Mouse (Mus musculus): ENCODE data around the gene Dgkg.

The Dgkg gene

DNA sequence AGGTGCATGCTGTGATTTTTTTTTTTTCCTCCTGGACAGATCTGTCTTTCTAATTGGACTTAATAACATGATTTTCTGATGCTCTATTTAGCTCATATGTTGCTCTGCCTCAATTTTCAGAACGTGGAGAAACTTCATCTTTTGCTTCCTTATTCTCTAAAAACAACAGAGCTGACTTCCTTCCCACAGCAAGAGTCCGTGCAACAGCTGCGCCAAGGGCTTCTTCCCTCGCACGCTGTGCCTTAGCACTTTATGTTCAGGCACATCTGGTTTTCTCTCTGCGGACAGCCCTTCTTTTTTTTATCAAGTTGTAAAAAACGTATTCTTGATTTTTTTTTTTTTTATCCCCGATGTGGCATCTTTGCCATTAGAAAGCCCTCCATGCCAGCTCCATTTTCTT, 111.2 kb downstream of the Dgkg start:
- no peak for DNase-seq (ENCODE audit: low spot score)

DNA sequence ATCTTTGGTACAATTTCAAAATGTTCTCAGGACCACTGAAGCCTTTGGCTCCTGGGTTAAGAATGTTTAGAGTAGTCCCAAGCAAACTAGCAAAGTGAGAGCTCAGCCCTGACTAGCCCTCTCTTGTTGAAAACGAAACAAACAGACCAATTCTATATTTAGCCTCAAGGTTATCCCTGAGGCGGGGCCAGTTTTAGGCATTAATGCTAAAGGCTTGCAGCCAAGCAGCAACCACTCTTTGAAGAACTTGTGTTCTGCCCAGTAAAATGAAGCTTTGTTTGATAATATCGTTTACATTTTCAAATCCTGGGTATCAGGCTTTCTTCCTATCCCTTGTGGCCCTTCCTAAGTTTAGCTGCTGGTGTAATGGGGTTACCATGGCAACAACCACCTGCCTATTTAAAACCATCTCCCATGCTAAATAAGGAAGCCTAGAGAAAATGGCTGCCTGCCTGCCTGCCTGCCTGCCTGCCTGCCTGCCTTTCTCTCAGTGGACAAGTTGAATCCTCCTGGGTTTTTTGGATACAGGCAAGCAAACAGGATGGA, 111.9 kb downstream of the Dgkg start:
- peak; percentile 80 for DNase-seq (ENCODE audit: low spot score)

DNA sequence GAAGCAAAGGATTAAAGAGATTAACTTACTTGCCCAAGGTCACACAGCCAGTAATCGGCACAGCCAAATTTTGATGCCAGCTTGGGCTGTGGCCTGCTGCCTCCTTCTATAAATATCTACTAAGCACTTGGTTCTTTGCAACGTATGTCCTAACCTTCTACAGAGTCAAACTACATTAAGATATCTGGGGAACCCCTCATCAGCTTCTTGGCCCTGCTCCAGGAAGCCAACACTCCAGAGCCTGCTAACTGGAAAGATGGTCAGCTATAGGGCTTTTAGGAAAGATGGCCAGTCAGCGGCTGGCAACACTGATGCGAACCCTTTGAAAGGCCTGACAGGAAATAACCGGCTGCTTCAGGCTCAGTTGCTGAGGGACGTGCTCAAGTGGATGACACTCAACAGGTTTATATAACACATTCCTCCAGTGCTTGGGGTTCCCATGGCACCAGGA, 114.3 kb downstream of the Dgkg start:
- DNase-seq (ENCODE audit: low spot score): no peak

DNA sequence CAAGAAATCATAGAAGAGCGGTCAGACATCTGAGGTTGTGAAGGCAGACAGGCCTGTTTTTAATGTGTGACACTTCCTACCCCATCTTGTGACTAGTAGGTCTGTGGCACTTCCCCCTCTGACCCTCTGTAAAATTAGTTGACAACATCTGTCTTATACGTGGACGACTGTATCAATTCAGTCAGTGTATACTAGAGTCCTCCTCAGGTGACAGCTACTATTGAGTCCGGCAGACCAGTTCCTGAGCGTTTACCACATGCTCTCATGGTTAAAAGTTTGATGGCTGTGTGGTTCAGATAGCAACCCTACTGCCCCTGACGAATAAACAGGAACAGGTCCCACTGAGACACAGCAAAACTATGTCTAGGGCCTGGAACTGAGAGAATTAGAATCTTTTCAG, 117.7 kb downstream of the Dgkg start:
- DNase-seq (ENCODE audit: low spot score): no peak

DNA sequence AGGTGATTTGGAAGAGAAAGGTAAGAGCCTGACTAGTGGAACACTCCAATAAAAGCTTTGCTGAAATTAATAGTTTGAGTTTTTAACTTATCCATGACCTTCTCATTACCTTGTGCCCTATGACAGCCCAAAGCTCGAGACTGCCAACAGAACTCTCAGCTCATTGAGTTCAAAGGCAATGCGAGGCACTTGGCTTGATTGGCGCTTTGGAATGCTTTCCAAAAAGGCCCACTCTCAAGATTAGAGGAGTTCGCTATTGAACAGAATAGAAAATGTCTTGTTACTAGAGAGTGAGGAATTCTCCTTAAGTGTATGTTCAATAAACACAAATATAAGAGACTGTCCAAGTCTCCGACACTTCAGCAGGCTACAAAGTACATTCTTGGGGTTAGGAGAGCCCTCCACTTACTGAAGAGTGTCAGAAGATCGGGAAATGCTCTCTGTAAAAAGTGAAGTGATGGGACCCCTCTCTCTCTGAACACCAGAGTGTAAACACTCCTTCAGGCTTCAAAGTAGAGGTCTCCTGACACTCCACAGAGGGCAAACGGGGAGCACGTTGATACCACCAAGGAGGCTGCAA, 120.3 kb downstream of the Dgkg start:
- no peak for DNase-seq (ENCODE audit: low spot score)

DNA sequence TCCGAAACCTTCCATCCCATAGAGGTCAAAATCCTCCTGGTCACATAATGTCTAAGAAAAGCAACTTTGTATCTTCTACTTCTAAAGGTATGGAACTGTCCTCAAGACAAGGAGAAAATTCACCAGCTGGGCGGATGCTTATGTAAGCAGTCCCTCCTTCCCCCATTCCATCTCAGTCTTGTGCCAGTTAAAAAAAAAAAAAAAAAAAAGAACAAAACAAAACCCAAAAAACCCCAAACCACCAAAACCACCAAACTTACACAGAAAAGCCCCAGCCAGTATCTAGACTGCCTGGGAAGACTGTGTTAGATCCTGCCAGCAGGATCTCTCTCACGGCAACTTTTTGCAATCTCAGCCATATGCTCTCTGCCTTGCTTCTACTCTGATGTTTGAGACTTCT, 123.9 kb downstream of the Dgkg start:
- no peak for DNase-seq (ENCODE audit: low spot score)

DNA sequence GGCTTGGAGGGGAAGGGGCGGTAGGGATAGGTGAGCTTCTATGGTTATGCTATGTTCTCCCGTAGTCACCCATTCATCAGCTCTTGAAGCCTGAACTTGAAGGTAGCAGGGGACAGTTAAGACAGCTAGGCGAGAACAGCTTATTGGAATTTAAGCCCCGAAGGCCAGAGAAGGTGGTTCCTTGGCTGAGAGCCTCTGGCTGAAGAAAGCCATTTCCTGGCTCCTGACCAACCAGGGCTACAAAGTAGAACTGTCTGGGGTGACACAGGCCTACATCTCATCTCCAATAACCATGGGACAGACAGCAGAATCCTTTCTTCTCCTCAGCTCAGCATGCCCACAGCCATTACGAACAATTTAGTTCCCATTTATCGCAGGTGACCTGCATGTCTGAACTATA, 125.2 kb downstream of the Dgkg start:
- no peak for DNase-seq (ENCODE audit: low spot score)

DNA sequence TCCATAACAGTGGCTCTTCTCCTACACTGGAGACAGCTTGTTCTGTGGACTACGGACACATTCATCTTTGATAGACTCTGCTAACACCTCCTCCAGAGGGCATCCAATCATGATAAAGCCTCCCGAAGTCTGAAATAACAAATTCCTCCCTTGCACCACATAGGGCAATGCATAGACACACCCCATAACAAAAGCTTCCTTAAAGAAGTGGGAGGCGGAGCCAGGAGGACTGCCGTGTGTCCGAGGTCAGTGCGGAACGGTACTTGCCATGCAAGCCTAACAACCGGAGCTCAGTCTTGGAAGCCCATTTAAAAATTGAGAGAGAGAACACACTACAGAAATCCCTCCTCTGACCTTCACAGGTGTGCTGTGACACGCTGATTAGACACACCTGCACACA, 126.0 kb downstream of the Dgkg start:
- DNase-seq (ENCODE audit: low spot score): no peak

DNA sequence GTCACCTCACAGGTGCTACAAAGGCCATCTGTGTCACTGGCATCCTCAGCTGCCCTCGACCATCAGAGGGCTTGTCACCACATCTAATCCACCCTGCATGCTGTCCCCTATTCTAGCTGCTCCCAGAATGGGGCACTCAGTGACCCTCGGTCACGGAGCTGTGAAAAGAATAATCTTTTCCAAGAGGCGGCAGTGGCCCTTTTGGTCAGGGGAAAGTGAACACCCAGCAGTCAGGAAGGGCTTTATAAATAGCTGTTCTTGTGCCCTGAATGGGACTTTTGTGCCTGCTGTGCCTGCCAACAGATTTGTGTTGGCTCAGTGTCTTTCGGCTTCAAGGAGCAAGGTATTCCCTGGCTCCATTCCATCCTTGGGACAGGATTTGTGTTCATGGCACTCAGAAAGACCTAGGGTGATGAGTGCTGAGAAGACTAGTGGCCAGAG, 129.5 kb downstream of the Dgkg start:
- DNase-seq (ENCODE audit: low spot score): no peak

DNA sequence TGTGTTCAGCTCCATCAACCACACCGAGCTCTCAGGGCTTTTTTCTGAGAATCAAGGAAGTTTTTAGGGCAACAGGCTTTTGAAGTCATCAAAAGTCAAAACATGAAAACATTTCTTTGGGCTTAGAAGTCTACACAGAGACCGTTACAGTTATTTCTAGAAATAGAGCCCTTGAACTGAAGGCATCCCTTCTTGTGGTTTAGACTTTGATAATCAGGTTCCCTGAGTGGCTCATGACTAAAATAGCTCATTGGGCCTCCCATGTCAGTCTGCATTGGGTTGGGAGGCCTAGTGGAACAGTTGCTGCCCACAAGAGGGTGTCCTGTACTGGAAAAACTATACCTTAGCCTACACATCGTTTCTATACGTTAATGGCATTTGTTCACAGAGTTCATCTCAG, 130.6 kb downstream of the Dgkg start:
- no peak for DNase-seq (ENCODE audit: low spot score)

DNA sequence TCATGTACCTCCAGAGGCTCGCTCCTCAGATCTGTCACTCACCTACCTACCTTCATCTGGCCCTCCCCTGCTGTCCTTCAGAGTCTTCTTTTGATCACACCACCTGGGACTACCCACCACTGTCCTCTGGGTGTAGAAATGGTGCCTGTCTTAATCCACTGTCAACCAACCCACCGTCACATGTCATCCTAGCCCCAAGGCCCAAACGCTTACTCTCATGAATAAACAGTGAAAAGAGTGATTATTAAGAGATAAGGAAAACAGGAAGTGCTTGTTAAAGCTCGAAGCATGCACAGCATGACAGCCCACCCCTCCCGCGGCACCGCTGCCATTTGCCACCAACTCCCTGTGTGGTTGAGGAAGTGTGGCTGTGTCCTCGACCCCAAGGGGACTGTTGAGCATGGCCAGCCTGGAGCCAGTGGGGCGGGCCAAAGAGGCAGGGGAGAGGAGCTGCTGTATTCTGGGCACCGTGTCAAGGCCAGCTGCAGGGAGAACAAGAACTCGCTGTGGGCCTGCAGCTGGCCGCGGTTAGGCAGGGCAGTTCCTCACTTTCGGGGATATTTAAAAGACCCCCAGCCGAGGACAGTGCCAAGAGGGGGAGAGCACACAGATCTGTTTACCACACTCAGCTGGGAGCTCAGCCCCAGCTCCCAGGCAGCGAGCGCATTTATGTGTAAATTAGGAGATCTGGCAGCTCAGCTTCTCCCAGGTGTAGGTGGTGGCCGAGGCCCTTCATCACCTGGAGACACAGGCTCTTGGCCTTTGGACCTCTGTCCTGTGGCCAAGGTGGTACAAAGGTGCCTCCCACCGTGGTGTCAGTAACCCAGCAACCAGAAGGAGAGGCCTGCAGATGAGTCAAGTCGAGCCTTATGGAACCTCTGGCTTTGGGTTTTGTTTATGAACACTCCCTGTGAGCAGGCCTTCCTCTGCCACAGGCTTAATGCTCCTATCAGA, 139.3 kb downstream of the Dgkg start:
- peak; percentile 80 for DNase-seq (ENCODE audit: low spot score)

DNA sequence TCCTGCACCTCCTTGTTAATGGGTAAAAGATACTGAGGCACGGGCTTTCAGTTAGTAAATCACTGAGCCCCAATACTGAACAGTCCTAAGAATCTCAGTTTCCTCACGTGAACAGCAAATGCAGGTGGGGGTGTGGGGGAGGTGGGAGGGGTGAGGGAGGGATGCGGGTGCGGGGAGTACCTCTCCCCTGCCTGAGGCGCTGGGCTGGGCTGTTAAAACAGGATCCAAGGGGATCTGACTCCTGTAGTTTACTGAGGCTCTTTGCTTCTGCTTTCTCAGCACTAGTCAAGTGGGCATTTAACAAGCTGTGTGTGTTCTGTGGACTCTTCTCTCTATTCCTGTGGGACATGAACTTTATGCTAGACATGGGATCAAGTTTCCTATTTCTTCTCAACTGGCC, 141.5 kb downstream of the Dgkg start:
- DNase-seq (ENCODE audit: low spot score): no peak

DNA sequence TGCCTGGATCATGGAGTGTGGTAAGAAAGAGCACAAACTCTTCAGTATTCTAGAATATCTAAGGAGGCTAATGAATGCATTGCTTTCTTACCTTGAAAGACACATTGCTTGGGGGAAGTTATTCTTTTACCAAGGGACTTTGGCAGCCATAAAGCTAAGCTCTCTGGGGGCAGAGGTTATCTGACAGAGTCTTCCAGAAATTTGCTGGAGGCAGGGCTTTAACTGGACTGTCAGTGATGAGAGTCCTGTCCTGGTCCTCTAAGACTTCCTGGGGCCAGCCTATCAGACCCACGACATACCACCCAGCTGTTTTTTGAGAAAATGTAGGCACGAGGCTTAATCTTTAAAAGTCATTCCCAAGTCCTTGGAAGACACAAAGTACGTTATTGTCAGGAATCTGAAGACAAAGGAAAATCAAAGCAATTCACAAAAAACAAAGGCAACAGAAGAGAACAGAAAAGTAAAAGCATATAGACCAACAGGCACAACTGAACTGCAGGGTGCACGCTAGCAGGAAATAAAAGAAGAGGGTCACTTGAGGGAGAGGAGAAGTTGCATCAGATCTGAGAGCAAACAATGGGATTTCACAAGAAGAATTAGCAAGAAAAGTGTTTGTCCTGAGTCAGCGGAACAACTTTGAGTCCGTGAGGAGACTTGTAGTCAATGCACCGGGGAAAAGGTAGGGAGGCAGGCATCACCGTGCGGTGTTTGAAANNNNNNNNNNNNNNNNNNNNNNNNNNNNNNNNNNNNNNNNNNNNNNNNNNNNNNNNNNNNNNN, 146.0 kb downstream of the Dgkg start:
- DNase-seq (ENCODE audit: low spot score): no peak

DNA sequence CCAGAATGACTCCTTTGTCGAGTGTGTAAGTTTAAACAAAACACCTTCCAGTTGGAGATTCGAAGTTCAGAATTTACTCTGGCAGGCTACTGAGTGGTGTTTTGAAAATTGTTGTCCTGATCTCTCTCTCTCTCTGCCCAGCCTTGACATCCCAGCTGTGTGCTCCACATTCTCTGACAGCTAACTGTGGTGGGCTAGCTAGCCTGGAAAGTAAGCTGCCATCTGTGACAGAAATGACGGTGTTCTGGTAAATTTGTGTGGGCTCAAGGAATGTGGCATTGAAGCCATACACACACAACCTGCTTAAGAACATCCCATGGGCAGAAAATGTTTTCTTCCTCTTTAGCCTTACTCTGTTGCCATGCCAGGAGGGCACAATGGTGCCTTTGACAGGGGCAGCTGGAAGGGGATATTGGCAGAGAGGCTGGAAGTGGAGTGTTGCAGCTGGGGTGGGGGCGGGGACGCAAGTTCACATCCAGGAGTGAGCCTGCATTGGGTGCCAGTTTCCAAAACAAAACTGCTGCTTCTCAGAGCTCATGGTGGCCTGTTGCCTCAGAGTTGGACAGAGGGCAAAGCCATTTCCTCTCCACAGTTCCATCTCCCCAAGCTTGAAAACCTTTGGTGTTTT, 148.0 kb downstream of the Dgkg start:
- DNase-seq (ENCODE audit: low spot score): peak; percentile 61

DNA sequence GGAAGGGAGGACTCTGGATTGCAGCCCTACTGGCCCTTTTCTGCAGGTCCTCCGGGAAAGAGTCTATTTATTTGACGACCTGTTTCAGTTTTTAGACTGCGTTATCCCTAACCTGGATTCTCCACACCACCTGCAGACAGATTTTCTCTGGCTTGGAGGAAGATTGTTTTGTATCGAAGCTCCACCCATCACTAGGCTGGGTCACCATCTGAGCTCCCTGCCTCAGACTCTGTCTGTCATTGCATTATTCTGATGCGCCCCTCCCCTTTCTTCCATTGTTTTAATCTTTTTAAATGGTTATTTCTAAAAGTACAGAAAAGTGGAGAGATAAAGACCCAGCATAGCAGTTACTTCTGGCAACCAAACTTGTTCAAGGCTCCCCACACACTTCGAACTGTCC, 151.4 kb downstream of the Dgkg start:
- DNase-seq (ENCODE audit: low spot score): no peak

DNA sequence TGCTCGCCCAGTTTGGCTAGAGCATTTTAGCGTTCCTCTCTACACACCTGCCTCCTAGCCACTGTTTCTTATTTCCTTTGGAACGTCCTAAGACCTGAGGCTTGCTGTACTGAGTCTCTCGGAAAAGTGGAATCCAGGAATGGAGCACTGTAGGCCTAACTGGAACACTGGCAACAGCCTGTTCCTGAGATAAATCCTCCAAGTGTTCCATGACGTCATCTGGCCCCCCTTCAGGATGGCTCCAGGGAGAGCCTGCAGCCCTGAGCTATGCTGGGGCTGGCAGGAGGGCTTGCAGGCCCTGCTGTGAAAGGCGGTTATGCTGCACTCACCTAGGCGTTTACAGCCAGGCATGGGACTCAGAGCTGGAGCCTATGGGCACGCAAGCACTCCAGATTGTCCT, 152.2 kb downstream of the Dgkg start:
- peak; percentile 40 for DNase-seq (ENCODE audit: low spot score)

DNA sequence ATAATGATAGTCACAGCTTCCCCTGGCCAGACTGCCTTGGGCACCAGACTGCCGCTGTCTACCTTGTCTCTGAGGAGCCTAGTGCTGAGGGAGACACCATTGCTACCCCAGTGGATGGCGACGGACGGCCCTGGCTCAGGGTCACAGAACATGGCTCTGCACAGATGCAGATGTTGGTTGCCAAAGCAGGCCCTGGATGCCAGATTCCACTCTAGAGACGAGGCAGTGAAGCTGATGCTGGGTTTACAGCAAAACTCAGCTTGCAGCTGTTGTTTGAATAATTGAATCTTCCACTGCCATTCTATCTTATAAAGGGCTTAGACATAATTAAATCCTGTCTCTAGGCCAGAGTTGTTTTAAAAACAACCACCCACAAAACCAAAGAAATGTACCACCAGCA, 153.0 kb downstream of the Dgkg start:
- no peak for DNase-seq (ENCODE audit: low spot score)

DNA sequence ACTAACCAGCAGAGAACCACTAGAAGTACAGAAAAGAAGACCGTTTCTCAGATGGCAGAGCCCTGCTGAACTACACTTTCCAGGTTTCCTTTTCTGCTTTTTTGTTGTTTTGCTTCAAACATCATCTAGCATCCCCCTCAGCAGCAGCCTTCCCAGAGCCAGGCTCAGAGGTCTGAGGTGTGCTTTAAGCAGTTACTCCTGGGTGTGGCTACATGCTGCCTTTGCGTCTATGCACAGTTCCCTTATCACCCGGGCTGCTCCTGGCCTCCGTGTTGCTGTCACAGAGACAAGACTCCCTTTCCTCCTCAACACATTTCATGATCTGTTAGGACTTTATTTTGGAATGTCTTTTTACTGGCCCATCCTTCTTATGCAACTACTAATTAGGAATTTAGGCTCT, 153.6 kb downstream of the Dgkg start:
- no peak for DNase-seq (ENCODE audit: low spot score)

DNA sequence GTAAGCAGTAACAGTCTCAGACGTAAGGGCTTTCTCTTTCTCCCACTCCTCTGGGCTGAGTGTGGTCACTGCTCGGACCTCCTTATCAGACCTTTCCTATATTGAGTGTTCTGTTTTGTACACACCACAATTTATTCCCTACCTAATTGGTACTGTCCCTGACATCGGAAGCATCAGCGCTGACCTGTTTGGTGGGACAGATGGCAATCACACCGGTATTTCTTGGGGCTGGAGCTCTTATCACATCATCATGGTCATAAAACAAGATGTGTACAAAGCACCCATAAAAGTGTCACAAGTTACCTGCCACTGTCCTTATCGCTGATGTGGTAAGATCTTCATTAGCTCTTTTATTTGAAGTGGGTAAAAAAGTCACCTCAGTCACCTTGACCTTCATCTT, 155.2 kb downstream of the Dgkg start:
- DNase-seq (ENCODE audit: low spot score): no peak

DNA sequence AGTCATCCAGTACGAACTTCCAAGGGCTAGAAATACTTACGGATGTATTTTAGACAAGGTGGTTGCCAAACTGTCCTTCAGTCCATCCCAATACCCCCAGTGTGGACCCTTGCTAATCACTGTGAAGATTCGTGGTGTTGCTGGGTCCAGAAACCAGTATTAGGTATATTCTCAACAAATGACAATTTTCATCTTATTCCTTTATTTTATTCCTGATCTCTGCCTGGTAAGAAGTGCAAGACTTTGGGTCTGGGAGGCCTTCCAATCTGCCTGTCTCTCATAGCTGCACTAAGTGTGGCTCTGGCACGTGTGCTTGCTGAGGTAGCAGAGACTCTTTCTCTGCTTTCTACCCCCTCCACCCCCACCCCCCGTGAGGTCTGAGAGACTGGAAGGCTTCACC, 156.5 kb downstream of the Dgkg start:
- no peak for DNase-seq (ENCODE audit: low spot score)

DNA sequence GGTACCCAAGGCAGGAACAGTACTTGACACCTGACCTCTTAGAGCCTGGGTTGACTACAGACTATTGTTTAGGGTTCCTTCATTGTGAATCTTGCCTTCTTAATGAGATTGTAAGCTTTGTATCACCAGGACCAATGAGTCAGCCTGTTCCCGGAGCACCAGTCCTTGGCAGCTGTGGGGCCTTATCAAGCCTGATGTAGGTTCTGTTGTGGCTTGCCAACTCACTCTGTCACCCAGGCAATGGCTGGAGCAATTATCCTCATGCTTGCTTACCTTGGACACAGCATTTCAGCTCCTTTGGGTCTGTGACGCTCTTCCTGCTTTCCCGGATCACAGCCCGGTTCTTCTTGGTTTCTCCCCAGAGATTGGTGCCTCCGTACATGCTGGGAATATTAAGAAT, 157.1 kb downstream of the Dgkg start:
- no peak for DNase-seq (ENCODE audit: low spot score)

DNA sequence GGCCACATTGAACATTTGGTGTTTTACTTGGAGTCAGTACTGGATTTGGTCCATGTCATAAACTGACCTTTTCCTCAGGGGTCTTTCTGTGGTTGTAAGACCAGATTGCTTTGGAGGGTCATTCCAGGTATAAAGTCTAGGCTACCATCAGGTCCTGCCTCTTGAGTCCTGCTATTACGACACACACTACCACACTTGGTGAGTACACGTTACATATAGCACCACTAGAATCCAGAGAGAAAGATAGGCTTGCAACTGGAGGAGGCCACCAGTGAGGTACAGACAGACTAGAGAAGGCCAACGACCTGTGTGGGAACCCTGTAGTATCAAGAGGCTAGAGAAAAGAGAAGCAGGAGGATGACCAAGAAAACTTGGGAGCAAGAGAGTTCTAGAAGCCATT, 157.6 kb downstream of the Dgkg start:
- no peak for DNase-seq (ENCODE audit: low spot score)
